Mouse (Mus musculus) Muller cell, postnatal 12 days (primary cell): ENCODE data around the gene Apc2.

Source experiments
- DNase-seq: peaks from one replicate; pipeline ENCODE4 v3.0.0-alpha.2; 2015; ENCODE audit errors: inconsistent ontology term

Apc2 gene

DNA sequence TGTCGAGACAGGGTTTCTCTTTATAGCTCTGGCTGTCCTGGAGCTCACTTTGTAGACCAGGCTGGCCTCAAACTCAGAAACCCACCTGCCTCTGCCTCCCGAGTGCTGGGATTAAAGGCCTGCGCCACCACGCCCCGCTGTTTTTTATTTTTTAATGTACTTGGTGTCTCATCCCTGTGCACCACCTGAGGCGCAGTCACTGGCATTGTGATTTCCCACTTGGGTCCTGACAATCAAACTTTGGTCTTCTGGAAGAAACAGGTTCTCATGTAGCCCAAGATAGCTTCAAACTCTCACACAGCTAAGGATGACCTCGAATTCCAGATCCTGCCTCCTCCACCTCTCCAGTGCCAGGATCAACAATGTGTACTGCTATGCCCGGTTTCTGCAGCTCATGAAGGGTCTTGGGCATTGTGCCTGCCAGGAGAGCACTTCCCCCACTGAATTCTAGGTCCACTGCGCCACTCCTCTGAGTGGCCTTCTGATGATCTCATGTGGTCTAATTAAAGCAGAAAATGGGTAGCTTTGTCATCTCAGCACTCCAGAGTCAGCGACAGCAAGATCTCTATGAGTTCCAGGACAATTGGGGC is 32.9 kb upstream of the Apc2 start:
- DNase-seq: no peak

DNA sequence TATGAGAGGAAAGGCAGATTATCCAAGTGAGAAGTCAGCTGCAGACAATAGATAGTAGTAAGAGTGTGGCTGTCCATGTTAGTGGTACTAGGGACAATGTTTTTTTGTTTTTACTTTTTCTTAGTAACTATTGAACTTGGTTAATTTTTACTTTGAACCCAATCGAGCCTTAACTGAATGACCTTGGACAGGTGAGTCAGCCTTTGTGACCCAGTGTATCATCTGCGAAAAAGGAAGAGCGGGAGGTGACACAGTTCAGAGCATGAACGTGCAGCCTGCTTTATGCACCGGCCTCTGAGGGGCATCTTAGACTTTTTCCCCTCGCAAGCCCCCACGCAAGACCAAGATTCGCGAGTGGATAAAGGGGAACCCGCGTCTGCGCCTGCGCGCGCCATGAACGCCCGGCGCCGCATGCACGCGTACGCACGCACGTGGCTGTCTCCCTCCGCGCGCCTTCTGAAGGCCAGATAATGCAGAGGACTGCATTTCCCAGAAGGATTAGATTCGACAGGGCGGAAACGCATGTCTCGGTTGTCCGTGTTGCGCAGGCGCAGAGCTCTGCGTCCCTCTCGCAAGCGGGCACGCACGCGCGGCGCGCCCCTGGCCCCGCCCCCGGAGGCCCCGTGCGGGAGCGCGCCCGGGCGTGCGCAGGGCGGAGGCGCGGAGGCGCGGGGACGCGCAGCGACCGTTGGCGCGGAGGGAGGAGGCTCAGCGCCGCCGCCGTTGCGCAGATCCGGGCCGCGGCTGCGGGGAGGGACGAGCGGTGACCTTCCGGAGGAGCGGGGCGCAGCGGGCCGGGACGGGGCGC is 31.2 kb upstream of the Apc2 start:
- DNase-seq: peak; percentile 98

GRCm38 (mm10) chr10:80265149-80265486 is 30.7 kb upstream of the Apc2 start:
- DNase-seq: no peak

DNA sequence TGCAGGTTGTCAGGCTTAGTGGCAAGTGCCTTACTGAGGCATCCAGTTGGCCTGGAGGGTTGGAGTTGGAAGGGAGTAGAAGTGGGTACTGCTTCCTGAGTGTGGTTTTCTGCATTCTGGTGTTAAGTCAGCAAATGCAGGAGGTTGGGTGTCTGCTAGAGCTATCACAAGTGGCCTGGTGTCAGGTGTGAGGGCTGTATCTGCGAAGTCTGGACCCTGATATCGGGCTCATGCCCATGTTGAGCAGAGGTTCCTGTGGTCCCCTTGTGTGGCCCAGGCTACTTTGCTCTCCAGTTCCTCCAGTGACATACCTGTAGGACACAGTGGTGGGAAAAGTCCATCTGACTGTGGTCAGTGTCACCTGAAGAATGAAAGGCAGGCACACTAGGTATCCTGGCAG is 25.7 kb upstream of the Apc2 start:
- DNase-seq: no peak

DNA sequence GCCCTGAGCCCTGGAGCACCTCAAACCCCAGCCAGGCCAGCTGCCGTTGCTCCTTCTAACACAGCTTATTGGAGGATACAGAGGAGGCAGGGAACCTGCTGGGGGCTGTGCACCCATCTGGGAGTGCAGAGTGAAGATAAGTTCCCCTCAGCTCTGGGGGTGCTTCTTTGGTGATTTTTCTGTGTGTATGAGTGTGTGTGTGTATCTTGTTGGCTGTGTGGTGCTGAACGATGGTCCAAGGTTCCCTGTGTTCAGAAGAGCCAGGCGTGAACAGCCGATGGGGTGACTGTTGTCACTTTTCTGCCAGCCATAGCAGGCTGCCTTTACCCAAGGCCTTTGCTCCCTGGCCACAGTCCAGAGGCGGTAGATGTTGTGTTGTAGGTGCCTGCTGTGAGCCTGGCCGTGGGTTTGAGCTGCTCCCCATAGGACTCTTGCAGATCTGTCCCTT is 25.0 kb upstream of the Apc2 start:
- DNase-seq: no peak

GRCm38 (mm10) chr10:80271186-80271843 is 24.5 kb upstream of the Apc2 start:
- no peak for DNase-seq

- no peak for DNase-seq
These were observed 23.7 kb upstream of the Apc2 start for GRCm38 (mm10) chr10:80271870-80272585.

- DNase-seq: no peak
These were observed 21.9 kb upstream of the Apc2 start for GRCm38 (mm10) chr10:80273847-80274246.

- no peak for DNase-seq
These were observed 19.5 kb upstream of the Apc2 start for GRCm38 (mm10) chr10:80276238-80276637.

GRCm38 (mm10) chr10:80278390-80278789 is 17.4 kb upstream of the Apc2 start:
- no peak for DNase-seq

GRCm38 (mm10) chr10:80279273-80279672 is 16.5 kb upstream of the Apc2 start:
- no peak for DNase-seq

- peak; percentile 52 for DNase-seq
These were observed 14.5 kb upstream of the Apc2 start for GRCm38 (mm10) chr10:80281304-80281703.

GRCm38 (mm10) chr10:80281921-80282371 is 13.8 kb upstream of the Apc2 start:
- peak; percentile 70 for DNase-seq

DNA sequence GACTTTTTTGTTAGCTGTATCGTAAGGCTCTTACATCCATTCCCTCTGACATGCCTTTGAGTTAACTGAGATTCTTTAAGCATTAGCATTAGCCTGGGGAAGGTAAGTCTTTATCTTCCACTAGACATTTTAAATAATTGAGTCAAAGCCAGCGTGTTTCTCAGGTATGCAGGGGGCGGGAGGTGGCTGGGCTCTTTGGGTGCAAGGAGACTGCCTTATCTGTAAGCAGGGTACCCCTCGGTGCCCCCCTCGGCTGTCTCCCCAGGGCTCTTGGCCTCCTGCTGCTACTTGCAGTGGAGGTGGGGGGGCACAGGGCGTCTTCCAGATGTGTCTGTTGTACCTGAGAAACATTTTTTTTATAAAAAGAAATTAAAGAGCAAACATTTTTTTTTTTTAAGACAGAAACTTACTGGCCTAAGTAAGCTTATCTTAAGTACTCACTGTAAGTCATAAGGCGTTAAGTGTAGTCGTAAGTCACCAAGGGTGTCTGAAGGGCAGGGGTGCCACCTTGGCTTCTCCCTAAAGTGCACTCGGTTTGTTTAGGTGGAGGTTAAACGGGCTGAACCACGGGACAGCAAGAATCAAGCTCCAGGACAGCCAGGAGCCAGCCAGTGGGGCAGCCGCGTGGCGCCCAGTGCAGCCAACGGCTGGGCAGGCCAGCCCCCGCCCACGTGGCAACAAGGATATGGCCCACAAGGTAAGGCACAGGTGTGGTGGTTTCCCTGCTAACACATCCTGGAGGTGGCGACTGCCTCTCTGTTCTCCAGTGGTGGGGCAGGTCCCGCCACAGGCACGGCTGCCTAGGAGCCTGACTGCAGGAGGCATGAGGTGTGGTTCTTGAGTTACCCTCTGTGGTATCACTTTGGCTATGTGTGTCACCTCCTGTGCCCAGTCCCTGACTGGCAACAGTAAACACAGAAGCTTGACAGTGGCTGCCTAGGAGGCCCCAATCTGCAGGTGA is 13.0 kb upstream of the Apc2 start:
- DNase-seq: no peak

GRCm38 (mm10) chr10:80285222-80286070 is 10.3 kb upstream of the Apc2 start:
- no peak for DNase-seq

DNA sequence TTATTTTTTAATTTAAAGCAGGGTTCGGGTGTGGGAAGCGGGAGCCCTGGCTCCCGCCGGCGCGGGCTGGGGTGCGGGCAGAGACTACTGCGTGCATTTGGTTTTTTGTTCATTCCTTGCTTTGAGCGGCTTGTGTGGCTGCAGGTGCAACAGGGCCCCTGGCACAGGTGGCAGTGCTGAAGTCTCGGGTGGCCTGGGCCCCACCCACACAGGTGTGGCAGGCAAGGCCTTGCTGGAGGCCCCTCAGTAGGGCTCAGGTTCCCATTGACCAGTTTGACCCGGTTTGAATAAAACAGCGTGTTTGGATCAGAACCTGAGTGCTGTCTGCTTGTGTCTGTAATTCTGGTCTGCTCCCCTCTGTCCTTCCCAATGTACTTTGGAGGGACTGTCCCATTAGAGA is 7.7 kb upstream of the Apc2 start:
- no peak for DNase-seq

- no peak for DNase-seq
These were observed 7.1 kb upstream of the Apc2 start for GRCm38 (mm10) chr10:80288657-80289056.

DNA sequence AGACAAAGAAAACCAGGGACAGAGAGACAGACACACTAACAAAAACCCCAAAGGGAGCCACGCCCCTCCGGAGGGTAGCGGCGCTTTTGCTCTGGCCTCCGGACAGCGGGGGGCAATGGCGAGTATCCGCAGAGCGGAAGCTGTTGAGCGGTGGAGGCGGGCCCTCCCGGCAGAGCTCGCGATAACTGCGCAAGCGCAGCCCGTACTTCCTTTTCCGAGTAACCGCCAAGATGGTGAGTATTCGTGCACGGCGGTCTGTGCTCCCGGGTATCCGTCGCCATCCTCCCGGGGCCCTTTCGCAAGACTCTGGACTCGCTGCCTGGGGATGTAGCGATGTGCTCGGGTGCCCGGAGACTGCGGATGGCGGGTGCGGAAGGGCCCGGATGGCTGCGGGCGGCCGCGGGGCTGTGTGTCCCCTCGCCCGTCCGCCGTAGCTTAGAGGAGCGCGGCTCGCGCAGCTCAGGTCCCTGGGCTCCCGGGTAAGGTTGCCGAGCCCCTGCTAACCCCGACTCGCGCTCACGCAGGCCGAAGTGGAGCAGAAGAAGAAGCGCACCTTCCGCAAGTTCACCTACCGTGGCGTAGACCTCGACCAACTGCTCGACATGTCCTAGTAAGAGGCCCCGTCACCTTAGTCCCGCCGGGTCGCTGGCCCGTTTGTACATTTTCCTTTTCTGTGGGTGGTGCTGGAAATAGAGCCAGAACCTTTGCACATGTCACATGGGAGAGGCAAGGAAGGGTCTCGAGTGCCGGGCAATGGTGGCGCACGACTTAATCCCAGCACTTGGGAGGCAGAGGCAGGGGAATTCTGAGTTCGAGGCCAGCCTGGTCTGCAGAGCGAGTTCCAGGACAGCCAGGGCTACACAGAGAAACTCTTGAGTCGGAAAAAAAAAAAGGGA is 3.3 kb upstream of the Apc2 start, which contains the start of gene Rps15:
Gene Rps15, plus strand, starts transcription at position 203 of the 896 bp plus-strand sequence.
- DNase-seq: peak; percentile 97

DNA sequence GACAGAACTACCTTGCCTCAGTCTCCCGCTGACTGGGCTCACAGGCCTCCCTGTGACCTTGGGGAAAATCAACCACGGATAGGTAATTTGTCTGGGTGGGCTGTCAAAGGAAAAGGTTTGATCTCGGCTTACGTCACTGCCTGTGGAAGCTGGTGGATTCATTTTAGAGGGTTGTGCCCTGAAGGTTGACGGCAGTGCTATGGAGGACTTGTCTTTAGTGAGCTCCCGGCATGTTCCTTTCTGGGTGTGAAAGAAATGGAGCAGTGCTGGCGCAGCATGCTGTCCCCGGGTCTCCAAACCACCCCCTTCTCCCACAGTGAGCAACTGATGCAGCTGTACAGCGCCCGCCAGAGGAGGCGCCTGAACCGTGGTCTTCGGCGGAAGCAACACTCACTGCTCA is 2.5 kb upstream of the Apc2 start:
- no peak for DNase-seq
